Mouse (Mus musculus) embryonic fibroblast, embryonic 13.5 days (primary cell): ENCODE data around the gene Cdpf1.

Experiments
- CTCF ChIP-seq: IDR thresholded peaks from 2 replicates; pipeline ENCODE4 v1.5.1; 2011; ENCODE audit warnings: mild to moderate bottlenecking, control low read depth, low read length, moderate library complexity, borderline replicate concordance; ENCODE audit not compliant: insufficient read depth
- POLR2A ChIP-seq: IDR thresholded peaks from 2 replicates; pipeline ENCODE4 v1.6.1; 2011; ENCODE audit warnings: low read depth, mild to moderate bottlenecking, control low read depth, low read length, moderate library complexity

GRCm38 (mm10) chr15:85768991-85769390, 42.5 kb downstream of the Cdpf1 start:
- TF ChIP-seq CTCF (no peak), POLR2A (no peak)
